Mouse (Mus musculus) heart, embryonic 16.5 days (tissue): ENCODE results near the gene Rbm4b. TPM values are rescaled to one million over a fixed set of nuclear protein-coding genes. Genes with fewer than 3 reads are reported as not detected.
A peak's percentile ranks its signal among the peaks of the same experiment; 100 is the strongest.

Experiments
- ATAC-seq: fragments of 200-750 bp; cut with Nextera tagmentation; replicated peaks from 2 replicates; pipeline ENCODE4 v1.8.0; 2017; ENCODE audit warnings: moderate number of reproducible peaks; ENCODE audit not compliant: insufficient read depth, low FRiP score; ENCODE audit errors: extremely low read depth
- H3K27ac ChIP-seq: fragments of 300-500 bp; sonication (generic); 2 replicates; pipeline ENCODE4 v1.5.1; 2014; ENCODE audit warnings: mild to moderate bottlenecking, low read length, control low read depth, moderate library complexity
- H3K27me3 ChIP-seq: fragments of 300-500 bp; sonication (generic); 2 replicates; pipeline ENCODE4 v1.6.1; 2014; ENCODE audit warnings: low read length, mixed read lengths; ENCODE audit not compliant: control insufficient read depth, insufficient read depth
- H3K36me3 ChIP-seq: fragments of 300-500 bp; sonication (generic); 2 replicates; pipeline ENCODE4 v1.6.1; 2014; ENCODE audit not compliant: control insufficient read depth, insufficient read depth
- H3K4me1 ChIP-seq: fragments of 300-500 bp; sonication (generic); 2 replicates; pipeline ENCODE4 v1.6.1; 2014; ENCODE audit warnings: low read length, mixed read lengths; ENCODE audit not compliant: control insufficient read depth, insufficient read depth
- H3K4me2 ChIP-seq: fragments of 300-500 bp; sonication (generic); 2 replicates; pipeline ENCODE4 v1.6.1; 2014; ENCODE audit warnings: low read depth, mild to moderate bottlenecking, control low read depth, low read length
- H3K4me3 ChIP-seq: fragments of 300-500 bp; sonication (generic); 2 replicates; pipeline ENCODE4 v1.5.1; 2014; ENCODE audit warnings: mild to moderate bottlenecking, control low read depth, low read length
- H3K9ac ChIP-seq: fragments of 300-500 bp; sonication (generic); 2 replicates; pipeline ENCODE4 v1.6.1; 2014; ENCODE audit warnings: low read length, control low read depth
- H3K9me3 ChIP-seq: fragments of 300-500 bp; sonication (generic); replicated peaks from 2 replicates; pipeline ENCODE4 v1.6.1; 2016; ENCODE audit warnings: low read length; ENCODE audit not compliant: control insufficient read depth
- WGBS: fragments of 180-500 bp; shearing (Covaris S2); extraction: QIAGEN DNeasy Blood & Tissue Kit; methylation state at CpG from one replicate; pipeline ENCODE4 v1.1.7; 2014; 5-methylcytosine and 5-hydroxymethylcytosine counted together
- polyA plus RNA-seq: library from polyadenylated mRNA; unstranded; fragments of >200 nt; fragmentation: Nextera tagmentation; extraction: Ambion mirVana; gene quantifications from 2 replicates; pipeline ENCODE4 v1.2.1, GENCODE M21; 2015

Rbm4b gene
- 34.1 and 38.0 TPM in 2 replicates for polyA plus RNA-seq

DNA sequence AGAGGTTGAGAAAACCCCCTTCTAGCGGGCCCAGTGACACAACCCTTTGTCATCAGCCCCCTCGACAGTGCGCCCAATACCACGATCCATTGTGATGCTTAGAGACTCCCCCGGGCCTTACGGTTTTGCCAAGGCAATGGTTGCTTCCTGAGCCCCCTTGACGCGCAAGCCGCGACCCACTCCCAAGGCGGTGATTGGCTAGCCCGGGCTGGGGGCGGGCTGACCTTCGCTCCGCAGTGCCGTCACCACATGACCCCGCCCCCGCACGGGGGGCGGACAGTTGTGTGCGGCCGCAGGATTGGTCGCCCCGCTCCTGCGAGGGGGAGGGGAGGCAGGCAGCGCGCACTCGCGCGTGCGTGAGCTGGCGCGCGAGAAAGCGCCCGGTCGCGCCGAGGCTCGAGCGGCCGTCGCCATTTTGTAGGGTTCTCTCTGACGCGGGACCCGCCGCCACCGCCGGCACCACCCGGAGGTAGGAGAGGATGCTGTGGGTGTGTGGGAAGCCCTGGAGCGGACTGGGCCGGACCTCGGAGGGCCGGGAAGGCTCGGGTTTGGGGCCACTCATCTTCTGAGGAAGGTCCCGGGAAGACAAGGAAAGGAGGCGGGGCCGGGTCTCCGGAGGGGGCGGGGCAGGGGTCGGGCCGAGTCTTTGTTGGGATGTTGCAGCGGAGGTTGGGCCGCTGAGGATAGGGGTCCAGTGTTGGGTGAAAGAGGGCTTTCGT, at the start of gene Rbm4b:
Rbm4b (plus strand) TSS at position 305 of the 719 bp plus-strand sequence.
- Histone ChIP-seq H3K9ac (peak within 1 kb of the TSS; percentile 91), H3K4me1 (peaks cover 12% of the 10 kb centered on the region), H3K27ac (peak within 1 kb of the TSS; percentile 97), H3K9me3 (no peaks in the 10 kb centered on the region), H3K27me3 (no peaks in the 10 kb centered on the region), H3K4me3 (peak within 1 kb of the TSS; percentile 91), H3K4me2 (peak within 1 kb of the TSS; percentile 90), H3K36me3 (peaks cover 2% of the 10 kb centered on the region; the same call in 1 of the 2 replicates)
- ATAC-seq = peak; percentile 98
- under 1% methylated on average over 62 of the region's 65 CpGs for WGBS

DNA sequence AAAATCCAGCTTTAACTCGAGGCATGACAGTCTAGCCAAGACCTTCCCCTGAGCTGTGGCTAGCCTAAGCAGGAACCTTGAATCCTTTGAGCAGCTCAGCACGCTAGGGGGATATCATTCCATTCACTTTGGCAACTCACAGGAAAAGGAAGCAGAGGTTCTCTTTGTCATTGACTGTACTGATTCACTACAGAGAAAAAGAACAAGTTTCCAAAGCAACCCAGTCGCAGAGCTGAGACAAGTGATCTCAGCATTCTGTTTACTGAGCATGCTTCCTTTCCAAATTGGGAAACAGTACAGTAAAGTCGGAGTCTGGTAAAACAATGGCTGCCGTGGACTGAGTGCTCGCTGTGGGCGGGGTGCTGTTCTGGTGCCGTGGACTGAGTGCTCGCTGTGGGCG, 47.5 kb upstream of the Rbm4b start:
- Histone ChIP-seq H3K27ac (no peak overlapping the region), H3K27me3 (peaks cover 53% of the 10 kb centered on the region), H3K9me3 (no peaks in the 10 kb centered on the region), H3K4me2 (no peak overlapping the region), H3K4me1 (peaks cover 7% of the 10 kb centered on the region), H3K4me3 (no peak overlapping the region), H3K36me3 (no peaks in the 10 kb centered on the region), H3K9ac (no peak overlapping the region)
- WGBS = 74% methylated on average over 10 of the region's 10 CpGs
- no peak for ATAC-seq

DNA sequence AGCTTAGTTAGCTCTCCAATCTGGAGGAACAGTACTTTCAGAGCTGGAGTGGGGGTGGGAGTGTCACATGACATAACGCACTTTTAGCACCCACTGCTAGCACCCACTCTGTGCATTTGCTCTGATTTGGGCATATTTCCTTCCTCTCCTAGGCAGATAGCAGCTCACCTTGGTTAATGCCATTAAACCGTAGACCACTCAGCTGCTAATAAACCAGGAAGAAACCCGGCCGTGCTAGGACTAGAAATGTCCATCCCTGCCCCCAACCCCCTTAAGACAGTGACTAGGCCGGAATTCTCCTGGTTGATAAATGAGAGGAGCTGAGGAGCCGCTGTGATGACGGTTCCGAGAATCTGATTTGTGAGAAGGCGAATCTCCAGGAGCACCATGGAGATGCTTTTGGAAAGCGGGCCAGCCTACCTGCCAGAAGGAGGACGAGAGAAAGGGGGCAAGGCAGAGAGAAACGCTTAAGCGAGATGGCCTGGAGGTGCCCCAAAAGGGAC, 45.1 kb upstream of the Rbm4b start, which contains the start of gene Sptbn2:
Sptbn2 (plus strand) TSS at position 70 of the 503 bp plus-strand sequence.
- H3K27me3 ChIP-seq = peaks cover 60% of the 10 kb centered on the region
- H3K36me3 ChIP-seq = no peaks in the 10 kb centered on the region
- peaks cover 7% of the 10 kb centered on the region for H3K4me1 ChIP-seq
- peak within 1 kb of the TSS; percentile 54 for H3K4me3 ChIP-seq
- H3K27ac ChIP-seq = no peak within 1 kb of the TSS
- no peaks in the 10 kb centered on the region for H3K9me3 ChIP-seq
- 12% methylated on average over 13 of the region's 13 CpGs for WGBS
- H3K9ac ChIP-seq = peak within 1 kb of the TSS; percentile 12; the same call in 1 of the 2 replicates
- no peak for ATAC-seq
- H3K4me2 ChIP-seq = peak within 1 kb of the TSS; percentile 89

DNA sequence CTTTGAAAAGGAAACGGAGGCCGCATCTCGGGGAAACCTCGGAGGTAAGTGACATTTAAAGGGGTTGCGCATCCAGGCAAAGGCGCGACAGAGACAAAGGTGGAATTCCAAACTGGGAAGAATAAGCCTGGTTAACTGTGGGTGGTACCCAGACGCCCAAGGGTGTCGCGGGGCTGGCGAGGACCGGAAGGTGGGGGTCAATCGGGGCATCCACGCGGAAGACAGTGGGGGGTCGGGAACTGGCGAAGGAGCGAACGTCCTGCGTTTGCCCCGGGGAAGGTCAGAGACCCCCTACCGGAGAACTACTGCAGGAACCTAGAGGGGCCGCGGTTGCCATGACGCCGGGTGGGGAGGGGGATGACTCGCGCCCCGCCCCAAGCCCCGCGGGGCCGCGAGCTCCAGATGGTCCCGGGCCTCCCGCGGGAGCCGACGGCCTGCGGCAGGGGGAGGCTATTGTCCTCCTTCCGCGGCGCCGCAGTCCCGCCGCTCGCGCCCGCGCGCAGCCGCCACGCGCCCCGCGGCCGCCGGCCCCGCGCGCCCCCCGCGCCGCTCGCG, 44.6 kb upstream of the Rbm4b start:
- no peaks in the 10 kb centered on the region for H3K36me3 ChIP-seq
- no peaks in the 10 kb centered on the region for H3K9me3 ChIP-seq
- H3K4me3 ChIP-seq = peak overlapping the region; percentile 54
- no peak for ATAC-seq
- H3K9ac ChIP-seq = peak overlapping the region; percentile 12; the same call in 1 of the 2 replicates
- H3K4me2 ChIP-seq = peak overlapping the region; percentile 89
- H3K27me3 ChIP-seq = peaks cover 60% of the 10 kb centered on the region
- H3K27ac ChIP-seq = no peak overlapping the region
- H3K4me1 ChIP-seq = peaks cover 7% of the 10 kb centered on the region
- WGBS = 1% methylated on average over 56 of the region's 65 CpGs

DNA sequence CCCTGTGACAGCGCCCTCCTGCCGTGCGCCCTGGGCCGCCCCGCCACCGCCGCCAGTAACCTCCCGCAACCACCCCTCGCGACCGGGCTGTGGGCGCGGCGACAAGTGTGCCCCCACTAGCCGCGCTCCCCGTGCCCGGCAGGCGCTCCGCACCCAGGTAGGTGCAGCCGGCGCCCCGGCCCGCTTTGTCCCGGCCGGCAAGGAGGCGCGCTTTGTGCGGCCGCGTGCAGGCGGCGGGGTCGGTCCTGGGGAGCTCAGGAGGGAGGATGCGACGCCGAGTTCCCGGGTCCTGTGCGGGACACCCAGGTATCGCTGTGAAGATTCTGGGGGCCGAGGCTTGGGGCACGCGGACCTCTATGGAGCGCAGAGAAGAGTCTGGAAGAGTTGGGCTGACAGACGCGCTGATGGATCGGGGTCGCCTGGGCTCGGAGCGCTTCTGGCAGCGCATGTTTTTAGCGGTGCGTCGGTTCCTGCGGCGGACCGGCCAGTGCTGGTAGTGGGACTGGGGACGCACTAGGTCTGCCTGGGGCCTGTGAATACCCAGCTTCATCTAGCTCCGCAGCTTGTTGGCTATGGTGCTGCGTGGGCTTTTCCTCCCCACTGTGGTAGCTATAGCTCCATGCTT, 44.0 kb upstream of the Rbm4b start:
- no peak for ATAC-seq
- peak overlapping the region; percentile 54 for H3K4me3 ChIP-seq
- peaks cover 7% of the 10 kb centered on the region for H3K4me1 ChIP-seq
- peak overlapping the region; percentile 38; the same call in 1 of the 2 replicates for H3K9ac ChIP-seq
- under 1% methylated on average over 60 of the region's 60 CpGs for WGBS
- H3K27ac ChIP-seq = no peak overlapping the region
- no peaks in the 10 kb centered on the region for H3K36me3 ChIP-seq
- H3K9me3 ChIP-seq = no peaks in the 10 kb centered on the region
- peaks cover 60% of the 10 kb centered on the region for H3K27me3 ChIP-seq
- peak overlapping the region; percentile 89 for H3K4me2 ChIP-seq

DNA sequence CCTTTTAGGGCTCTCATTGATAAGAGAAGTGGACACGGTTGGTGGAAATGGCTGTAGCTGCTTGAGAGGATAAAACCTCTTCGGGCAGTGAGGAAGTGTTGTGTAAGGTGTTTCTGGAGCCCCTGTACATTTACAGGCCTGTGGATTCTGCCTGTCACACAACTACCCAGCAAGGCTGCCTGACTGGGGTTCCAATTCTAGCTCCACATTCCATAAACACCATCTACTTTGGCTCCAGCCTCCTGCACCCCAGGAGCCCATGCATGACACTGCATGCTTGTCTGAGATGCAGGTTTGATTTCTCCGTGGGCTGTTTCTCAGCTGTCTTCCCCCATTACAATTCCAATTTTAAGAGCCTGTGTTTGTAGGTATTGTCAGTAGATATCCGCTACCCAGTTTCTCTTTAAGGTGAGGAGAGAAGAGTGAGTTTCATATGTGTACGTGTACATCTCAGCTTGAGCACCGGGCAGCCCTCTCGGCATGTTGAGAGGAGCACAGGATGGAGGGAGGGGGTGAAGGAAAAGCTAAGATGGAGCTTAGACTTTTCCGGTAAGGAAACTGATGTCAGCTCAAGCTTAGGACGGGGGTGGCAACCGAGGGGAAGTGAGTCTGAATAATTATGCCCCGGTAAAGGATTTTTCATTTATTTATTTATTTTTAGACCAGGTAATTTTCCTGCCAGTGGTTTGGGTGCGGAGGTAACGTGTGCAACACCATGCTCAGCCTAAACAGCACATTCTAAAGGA, 43.3 kb upstream of the Rbm4b start:
- H3K36me3 ChIP-seq = no peaks in the 10 kb centered on the region
- H3K4me3 ChIP-seq = peak overlapping the region; percentile 54
- ATAC-seq = no peak
- whole genome bisulfite sequencing = 33% methylated on average over 13 of the region's 13 CpGs
- no peak overlapping the region for H3K27ac ChIP-seq
- peak overlapping the region; percentile 89 for H3K4me2 ChIP-seq
- peaks cover 7% of the 10 kb centered on the region for H3K4me1 ChIP-seq
- peaks cover 61% of the 10 kb centered on the region for H3K27me3 ChIP-seq
- H3K9me3 ChIP-seq = no peaks in the 10 kb centered on the region
- no peak overlapping the region for H3K9ac ChIP-seq

DNA sequence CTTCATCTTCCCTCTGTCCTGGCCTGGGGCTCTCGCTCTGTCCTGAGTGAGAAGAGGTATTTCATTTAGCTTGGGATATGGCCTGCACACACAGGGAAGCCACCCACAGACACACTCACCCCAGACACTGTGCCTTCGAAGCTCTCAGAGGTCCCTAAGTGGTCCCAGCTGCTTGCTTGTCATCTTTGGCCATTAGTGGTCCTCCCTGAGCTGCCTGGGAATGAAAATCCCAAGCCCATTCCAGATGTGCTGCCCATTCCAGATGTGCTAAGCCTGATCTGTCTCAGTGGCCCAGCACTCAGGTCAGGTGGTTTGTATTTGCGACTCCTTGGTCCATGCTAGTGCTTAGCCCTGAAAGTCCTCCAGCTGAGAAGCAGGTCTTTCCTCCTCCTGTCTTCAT, 42.4 kb upstream of the Rbm4b start:
- no peak overlapping the region for H3K9ac ChIP-seq
- no peaks in the 10 kb centered on the region for H3K9me3 ChIP-seq
- no peak for ATAC-seq
- peaks cover 7% of the 10 kb centered on the region for H3K4me1 ChIP-seq
- no peak overlapping the region for H3K27ac ChIP-seq
- H3K36me3 ChIP-seq = no peaks in the 10 kb centered on the region
- no peak overlapping the region for H3K4me2 ChIP-seq
- WGBS = 63% methylated on average over 3 of the region's 3 CpGs
- H3K4me3 ChIP-seq = no peak overlapping the region
- H3K27me3 ChIP-seq = peaks cover 64% of the 10 kb centered on the region

DNA sequence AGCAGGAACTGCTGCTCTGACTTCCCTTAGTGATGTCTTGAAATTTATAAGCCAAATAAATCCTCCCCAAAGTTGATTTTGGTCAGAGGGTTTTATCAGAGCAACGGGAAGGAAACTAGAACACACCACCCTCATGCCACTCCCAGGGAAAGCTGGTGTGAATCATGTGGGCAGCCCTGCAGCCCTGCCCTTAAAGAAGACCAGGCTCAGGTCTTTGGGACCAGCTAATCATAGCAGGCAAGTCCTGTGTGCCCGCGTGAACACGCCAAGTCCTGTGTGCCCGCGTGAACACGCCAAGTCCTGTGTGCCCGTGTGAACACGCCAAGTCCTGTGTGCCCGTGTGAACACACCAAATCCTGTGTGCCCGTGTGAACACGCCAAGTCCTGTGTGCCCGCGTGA, 39.5 kb upstream of the Rbm4b start:
- 91% methylated on average over 14 of the region's 14 CpGs for whole genome bisulfite sequencing
- no peak for ATAC-seq
- Histone ChIP-seq H3K9me3 (no peaks in the 10 kb centered on the region), H3K27ac (no peak overlapping the region), H3K9ac (no peak overlapping the region), H3K4me2 (no peak overlapping the region), H3K4me3 (no peak overlapping the region), H3K36me3 (no peaks in the 10 kb centered on the region), H3K4me1 (peaks cover 7% of the 10 kb centered on the region), H3K27me3 (peaks cover 39% of the 10 kb centered on the region)
